Mouse (Mus musculus) kidney, adult 18-20 months (tissue): Measurements from ENCODE around the gene Cdk5r1.

ENCODE experiments used
- DNase-seq: peaks from one replicate; pipeline ENCODE4 v3.0.0; 2021

Cdk5r1 gene

GRCm38 (mm10) chr11:80504519-80505385, 27.9 kb downstream of the Cdk5r1 start:
- no peak for DNase-seq

DNA sequence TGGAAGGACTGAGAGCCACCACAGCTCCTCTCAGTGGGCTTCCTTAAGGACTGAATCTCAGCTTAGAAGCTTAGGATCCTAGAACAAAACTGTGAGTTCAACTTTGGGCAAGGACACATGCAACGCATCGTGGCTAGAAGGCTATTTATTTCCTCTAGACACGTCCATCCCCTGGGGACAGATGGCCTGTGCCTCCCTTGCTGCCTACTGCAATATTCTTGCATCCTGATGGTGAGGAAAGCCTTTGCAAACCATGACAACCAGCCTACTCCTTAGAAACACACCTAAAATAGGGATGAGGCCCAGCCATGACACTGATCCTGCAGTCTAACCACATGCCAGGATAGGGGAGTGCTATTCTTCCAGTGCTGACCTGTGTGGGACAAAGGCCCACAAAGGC, 28.8 kb downstream of the Cdk5r1 start:
- DNase-seq = no peak

- no peak for DNase-seq
Observed at GRCm38 (mm10) chr11:80506483-80506882, 29.7 kb downstream of the Cdk5r1 start.

DNA sequence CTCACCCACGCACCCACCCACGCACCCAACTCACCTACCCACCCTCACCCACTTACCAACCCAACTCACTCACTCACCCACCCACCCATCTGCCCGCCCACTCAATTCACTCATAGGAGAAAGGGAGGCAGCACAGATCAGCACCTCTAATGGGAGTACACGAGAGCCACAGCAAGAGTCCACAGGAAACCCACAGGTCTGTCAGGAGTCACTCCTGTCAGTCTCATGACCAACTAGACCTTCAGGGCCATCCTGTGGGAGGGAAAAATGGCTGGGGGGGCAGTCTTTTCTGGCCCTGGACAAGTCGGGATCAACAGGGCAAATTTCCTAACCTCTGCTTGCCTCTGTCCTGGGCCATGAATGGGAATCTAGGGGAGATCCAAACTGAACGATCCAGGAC, 31.0 kb downstream of the Cdk5r1 start:
- no peak for DNase-seq

GRCm38 (mm10) chr11:80508361-80509175, 31.7 kb downstream of the Cdk5r1 start:
- no peak for DNase-seq

GRCm38 (mm10) chr11:80509176-80509506, 32.3 kb downstream of the Cdk5r1 start:
- no peak for DNase-seq

- no peak for DNase-seq
Observed at GRCm38 (mm10) chr11:80510124-80510523, 33.3 kb downstream of the Cdk5r1 start.

DNA sequence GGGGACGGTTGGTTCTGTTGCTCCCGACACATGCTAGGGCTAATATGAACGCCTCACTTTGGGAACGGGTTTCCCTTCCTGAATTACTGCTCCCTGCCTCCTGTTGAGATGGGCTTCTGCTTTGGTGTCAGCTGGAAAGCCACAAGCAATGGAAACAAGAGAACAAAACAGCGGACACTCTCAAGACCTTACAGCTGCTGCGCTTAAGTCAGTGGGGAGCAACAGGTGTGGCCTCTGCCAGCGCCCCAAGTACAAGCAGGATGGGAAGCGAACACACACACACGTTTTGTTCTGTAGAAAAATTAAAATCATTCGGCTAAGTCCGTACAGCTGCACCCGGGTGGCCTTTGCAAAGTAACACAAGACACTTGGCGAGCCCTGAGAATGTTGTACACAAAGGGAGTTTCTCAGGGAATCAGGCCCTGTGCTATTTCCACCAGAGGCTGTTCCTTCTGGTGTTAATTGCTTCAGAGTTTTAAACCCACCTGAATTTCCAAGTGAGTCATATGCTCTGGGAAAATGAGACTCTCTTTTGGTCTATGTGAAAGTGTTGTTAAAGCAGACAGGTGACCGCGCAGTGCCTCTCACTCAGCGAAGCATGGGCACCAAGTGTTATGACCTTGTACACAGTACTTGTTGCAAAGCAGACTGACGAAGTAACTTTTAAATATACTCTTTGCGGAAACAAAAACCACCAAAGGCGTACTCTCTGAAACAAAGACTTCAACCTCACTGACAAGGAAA, 35.7 kb downstream of the Cdk5r1 start:
- DNase-seq = no peak

DNA sequence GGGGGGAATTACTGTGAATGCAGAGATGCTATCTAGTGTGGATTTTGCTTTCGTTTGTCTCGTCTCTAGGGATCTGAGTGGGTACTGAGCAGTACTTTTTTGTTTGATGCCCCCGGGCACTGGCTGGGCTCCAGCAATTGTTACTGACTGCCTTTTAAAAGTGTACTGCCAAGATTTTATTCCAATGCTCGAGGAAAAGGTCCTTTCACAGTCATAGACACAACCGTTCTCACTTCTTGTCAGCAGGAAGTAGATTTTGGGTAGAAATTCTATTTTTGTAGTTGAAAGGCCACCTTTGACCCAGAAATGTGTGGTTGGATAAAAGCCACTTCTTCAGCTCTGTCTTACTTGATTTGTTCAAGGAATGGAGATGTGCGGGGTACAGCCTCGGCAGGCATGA, 37.0 kb downstream of the Cdk5r1 start:
- DNase-seq = no peak

DNA sequence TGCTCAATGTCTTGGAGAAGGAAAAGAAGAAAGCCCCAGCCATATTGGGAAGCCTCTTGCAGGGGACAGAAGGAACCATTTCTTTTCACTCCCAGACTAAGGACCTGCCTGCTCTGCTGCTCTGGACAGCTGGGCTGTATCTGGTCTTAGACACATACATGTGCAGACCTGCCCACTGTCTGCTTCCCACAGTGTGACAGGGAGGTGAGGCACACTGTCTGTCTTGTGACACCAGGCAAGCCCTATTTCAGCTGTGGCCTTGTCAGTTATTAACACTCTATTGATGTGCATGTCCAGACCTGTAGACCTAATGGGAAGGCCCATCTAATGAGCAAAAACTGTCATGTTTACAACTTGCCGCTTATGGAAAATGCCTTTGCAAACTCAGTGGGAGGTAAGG, 38.5 kb downstream of the Cdk5r1 start:
- DNase-seq = no peak

DNA sequence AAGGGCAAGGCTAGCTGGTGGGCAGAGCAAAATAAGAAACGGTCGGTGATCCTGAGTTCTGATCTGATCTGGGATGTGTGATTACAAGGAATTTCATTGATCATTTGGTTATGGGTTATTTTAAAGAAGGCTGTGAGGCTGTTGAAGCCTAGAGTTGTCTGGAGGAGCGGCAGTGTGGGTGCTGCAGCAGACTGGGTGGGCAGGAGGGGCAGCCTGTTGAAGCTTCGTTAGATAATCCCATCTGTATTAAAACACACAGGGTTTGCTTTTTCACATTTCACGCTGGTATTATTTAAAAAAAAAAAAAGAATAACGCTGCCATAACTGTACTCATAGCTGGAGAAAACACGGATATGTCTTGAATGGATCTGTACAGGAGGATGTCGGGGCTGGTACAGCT, 39.1 kb downstream of the Cdk5r1 start:
- no peak for DNase-seq

DNA sequence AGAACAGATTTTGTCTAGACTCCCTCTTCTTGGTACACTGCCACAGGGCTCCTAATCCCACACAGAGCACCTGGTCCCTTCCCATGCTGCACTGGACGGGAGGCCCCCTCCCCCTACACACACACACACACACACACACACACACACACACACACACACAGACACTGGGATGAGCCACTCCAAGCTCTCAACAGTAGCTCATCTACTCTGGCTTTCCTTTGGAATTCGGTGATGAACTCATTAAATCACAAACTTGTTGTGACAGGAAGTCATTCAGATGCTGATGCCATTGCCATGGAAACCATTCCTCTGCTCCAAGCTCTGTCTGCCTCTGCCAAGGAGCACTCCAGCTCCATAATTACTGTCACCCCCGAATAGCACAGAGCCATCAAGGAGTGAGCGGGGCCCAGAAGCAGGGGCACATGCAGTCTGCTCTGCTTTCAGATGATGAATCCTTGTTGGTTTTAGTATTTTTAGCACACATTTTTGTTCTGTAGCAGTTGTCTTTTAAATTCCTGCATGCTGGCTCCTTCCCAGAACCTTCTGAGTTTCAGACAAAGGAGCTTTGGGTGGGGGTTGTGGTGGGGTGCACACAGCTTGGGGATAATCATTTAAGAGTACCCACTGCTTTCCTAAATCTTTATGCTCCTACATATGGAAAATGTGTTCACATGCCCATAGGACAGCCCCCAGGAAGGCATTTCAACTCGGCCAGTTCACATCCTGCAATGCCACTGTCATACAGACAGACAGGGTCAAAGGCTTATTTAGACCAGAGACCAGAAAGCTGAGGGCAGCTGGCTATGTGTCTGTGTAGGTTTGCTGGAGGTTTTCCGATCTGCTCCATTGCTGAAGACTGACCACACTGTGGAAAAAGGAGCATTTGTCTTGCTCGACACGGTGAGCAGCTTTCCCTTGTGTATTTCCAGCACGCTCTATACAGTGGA, 41.9 kb downstream of the Cdk5r1 start:
- DNase-seq = no peak

DNA sequence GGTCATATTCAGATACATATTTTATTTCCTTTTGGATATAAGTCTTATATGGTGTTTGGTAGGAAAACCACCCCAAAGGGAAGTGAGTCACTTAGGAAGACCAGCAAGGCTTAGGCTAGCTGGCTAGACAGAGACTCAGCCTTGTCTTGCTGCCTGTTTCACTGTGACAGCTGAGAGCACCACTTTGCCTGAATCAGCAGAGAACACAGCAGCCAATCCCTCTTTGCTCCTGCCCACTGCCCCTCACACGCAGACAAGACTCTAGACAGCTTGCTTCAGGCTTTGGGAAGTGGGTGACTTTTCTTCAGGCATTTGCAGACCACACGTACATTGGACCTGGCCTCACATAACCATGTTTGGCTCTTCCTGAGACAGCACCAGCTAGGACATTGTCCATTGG, 44.3 kb downstream of the Cdk5r1 start:
- no peak for DNase-seq

- DNase-seq = no peak
Observed at GRCm38 (mm10) chr11:80522852-80523251, 46.0 kb downstream of the Cdk5r1 start.

GRCm38 (mm10) chr11:80523410-80523809, 46.6 kb downstream of the Cdk5r1 start:
- DNase-seq = no peak

- no peak for DNase-seq
Observed at GRCm38 (mm10) chr11:80524213-80524612, 47.4 kb downstream of the Cdk5r1 start.

DNA sequence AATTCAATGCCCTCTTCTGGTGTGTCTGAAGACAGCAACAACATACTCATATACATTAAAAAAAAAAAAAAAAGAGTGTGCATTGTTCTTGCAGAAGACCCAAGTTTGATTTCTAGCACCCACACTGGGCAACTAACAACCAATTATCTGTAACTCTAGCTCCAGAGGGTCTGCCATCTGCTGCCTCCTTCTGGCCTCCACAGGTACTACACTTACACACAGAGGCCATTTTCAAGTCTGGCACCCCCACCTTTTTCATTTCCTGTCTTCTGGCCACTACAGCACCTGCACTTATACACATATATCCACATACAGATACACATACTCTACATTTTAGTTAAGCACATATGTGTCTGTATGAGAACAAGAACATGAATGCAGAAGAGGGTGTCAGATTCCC, 50.9 kb downstream of the Cdk5r1 start:
- DNase-seq = no peak

DNA sequence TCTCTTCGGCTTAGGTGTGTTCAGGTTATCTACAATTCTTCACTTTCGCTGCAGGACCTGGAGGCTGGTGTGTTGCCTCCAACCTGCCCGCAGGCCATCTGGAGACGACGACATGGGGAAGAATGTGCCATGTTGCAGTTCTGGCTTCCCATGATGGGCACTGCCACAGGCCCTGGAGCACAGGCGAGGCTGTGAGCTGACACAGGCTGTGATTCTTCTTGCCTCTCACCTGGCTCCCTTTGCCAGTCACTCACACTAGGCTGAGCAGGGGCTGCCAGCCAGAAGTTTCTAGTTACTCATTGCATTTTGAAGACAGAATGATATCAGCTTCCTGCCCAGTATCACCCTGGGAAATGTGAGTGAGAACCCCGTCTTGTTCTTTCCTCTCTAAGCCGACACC, 52.3 kb downstream of the Cdk5r1 start:
- no peak for DNase-seq
